Mouse (Mus musculus): ENCODE data around the gene Casp6.
A peak's percentile ranks its signal among the peaks of the same experiment; 100 is the strongest.

Casp6 gene

DNA sequence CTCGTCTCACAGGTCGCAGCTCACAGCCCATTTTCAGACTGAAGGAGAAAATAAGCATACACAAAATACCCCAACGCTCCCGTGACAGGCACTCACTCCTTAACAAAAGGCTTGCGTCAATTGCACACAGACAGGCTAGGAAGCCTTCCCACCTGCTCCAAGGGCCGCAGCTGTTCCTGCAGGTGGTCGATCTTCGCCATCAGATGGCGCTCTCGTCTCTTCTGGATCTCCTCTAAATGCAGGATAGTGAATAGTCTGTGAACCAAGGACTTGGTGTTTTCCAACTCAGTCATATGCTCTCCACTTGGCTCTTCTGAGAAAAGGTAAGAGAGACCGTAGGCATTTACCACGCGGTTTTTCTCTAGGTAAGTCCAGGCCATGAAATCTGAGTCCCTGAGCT, 17.2 kb downstream of the Casp6 start:
- peak; percentile 61 for DNase-seq (ENCODE audit: extremely low spot score, low spot score)

DNA sequence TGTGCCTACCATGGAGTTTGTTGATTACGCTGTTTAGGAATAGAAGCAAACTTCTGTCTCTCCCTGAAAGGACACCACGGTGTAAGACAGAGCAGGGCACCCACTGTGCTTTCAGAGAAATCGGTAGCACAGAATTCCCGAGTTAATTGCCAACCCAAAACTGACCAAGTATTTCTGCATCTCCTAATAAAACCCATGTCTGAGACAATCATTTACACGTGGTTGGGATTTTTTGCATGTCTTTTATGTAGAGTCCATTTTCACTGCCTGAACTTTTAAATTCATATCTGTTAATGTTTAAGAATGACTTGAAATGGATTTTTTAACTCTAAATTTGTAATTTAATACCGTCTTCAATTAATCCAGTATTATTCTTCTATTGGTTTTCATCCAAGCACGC, 22.4 kb downstream of the Casp6 start:
- DNase-seq (ENCODE audit: extremely low spot score, low spot score), result no peak

DNA sequence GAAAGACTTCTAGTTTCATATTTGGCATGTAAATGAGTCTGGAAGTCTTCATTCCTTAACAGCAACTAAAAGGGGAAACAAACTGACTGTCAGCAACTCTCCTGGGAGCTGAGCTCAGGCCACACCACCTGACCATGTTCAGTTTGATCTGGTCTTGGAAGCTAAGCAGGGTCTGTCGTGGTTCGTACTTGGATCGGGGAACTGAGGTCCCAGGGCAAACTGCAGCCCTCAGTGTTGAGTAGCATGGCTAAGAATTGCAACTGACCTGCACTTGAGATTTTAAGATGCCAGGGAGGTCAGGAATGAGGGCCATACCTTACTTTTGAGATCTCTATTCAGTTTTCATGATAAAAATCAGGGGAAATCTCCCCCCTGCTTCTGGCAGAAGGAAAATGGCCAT, 24.6 kb downstream of the Casp6 start:
- DNase-seq (ENCODE audit: extremely low spot score, low spot score), result no peak

DNA sequence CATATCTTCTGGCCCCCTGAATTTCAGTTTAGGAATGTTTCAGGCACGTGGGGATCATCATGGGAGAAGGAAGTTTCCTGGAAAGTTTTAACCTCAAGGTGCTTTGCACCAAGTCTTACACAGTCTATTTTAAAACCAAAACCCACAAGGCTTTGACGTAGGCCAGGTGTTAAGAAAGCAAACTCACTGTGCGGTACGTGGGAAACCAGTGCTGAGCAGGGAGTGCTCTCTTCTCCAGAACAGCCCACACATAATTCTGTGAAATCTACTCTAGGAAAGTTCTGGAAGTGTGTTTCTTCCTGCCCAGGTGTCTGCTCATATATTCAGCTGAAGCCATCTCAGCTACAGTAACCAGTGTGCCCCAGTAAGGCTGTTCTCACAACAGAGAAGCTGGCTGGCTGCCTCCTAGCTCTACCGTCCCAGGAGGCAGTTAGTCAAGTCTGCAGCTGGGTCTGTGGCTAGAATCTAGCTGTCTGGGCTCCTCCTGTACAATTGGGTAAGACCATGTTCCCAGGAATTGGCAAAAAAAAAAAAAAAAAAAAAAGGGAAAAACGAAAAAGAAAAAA, 29.1 kb downstream of the Casp6 start:
- no peak for DNase-seq (ENCODE audit: extremely low spot score, low spot score)

DNA sequence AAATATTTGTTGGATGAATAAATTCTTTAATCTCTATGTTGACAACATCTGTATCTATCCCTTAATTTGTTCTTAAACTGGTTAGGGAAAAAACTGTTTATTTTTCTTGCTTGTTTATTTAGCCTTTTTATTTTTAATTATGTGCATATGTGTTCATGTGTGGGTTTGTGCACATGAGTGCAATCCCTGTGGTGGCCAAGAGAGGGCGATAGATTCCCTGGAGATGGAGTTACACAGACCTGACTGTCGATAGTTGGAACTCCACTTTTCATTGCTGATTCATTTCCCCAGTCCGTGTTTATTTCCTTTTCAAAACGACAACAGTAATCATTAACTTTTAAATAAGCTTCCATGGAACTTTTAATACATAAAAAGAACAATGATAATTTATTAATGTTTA, 31.2 kb downstream of the Casp6 start:
- DNase-seq (ENCODE audit: extremely low spot score, low spot score), result no peak

DNA sequence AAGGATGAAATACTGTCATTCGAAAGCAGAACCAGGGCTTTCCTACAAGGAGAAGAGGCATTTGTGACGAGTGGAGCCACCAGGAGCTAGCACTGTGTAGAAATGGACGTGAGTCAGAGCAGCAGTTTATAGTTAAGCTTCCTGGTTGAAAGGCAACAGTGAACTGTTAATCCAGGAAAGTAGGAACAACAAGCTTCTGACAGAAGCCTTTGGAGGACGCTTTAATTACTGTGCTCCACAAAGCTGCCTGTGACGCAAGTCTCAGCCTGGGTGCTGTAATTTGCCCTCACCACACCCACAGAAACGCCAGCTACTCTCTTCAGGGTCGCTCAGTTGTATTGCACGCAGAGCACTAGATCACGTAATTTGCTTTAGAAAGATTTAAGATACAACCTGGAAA, 35.3 kb downstream of the Casp6 start:
- DNase-seq (ENCODE audit: extremely low spot score, low spot score), result no peak

DNA sequence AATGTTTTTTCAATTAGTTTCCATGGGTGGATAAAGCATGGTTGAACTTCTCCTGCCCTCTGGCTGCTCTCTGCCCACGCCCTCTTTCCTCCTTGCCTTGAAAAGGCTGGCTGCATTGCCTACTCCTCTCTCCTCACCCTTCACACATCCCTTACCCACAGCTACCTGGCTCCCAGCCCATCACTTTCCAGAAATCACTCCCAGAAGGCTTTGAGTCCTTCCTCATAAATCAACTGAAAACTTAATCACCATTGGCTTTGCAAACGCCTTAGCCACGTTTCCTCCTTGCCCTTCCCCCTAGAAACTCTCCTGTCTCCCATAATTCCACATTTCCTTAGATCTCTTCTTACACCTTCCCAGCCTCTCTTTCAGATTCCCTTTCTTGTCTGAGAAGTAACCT, 36.6 kb downstream of the Casp6 start:
- no peak for DNase-seq (ENCODE audit: extremely low spot score, low spot score)

DNA sequence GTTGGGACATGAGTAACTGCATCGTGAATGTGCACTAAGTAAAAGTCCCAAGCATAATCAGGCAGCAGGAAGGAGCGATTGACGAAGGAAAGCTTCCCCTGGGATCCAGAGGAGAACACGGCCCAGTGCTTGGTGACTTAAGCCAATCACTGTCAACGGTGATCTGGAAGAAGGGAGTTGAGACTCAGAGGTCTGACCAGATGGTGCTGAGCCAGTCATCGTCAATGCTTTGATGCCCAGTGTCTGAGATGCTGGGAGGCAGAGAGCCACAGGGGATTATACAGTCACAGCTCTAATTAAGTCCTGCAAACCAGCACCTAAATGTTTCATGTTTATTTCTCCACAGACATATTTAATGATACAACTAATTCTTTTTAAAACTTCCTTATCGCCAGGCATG, 37.8 kb downstream of the Casp6 start:
- DNase-seq (ENCODE audit: extremely low spot score, low spot score), result no peak

DNA sequence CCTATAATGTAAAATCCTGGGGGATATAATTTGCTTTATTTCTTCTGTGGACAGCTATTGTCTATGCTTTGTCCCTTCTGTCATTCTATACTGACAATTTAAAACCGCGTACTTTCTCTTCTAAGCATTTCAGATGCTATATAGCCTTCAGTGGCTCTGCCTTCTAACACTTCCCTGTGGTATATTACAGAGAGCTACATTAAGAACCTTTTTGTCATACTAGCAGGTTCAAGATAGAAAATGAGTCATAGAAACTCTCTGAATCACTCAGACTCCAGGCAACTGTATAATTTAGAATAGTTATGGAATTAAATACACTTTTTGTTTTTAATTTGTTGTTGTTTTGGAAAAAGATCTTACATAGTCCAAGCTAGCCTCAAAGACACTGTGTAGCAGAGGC, 39.6 kb downstream of the Casp6 start:
- no peak for DNase-seq (ENCODE audit: extremely low spot score, low spot score)

DNA sequence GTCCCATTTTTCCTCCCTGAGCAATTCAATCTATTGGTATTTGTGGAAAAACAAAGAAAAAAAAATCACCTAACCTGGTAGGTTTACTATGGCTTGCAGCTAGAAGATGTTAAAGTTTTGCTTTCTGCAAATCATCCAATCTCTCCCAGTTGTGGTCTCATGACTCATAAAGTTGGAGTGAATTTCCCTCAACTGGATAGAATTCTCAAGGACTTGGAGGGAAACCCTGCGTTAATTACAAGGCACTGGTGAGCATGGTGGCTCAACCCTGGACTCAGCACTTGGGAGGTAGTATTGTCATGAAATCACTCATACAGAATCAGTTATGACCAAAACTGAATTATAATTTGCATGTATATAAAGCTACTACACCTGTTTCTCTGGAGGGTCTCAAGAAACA, 40.1 kb downstream of the Casp6 start:
- DNase-seq (ENCODE audit: extremely low spot score, low spot score), result no peak

DNA sequence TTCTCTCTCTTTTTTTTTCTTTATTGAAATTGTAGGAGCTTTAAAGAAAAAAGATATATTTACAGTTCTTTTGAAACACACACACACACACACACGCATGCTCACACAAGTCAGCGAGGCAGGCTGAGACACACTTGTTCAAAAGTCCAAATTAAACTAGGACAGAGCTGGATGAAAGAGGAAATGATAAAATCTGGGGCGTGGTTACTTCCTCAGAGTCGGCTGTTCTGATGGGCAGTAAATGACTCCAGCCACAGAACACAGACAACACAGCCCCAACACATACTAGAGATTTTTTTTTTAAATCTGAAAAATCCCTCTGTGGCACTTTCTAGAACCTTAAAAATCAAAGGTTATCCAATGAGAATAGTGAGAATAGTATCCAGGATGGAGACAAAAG, 42.6 kb downstream of the Casp6 start:
- no peak for DNase-seq (ENCODE audit: extremely low spot score, low spot score)

DNA sequence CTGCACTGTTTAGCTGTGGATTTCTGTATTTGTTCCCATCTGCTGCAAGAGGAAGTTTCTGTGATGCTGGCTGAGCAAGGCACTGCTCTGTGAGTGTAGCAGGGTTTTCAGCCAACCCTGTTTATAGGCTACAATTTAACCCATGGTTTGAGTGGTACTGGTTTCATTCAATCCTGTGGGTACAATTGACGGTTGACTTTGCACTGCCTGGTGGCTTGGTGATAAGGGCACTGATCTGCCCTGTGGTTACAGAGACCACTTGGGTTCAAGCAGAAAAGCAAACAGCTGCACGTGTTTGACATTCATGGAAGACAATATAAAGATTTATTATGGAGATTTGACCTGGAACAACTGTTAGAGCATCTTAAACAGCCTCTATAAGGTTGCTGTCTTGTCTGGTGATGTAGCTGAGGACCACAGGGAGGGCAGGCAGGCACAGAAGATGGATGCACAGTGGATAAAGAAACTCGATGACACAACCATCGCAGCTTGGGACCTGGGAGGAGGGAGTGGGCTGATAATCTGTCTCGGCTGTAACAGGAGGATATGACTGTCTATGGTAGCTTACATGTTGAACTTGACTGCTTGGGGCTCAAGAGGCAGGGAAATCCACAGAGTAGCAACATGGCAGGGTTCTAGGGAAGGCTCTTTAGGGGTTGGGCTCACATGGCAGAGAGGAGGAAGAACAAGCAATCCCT, 45.1 kb downstream of the Casp6 start:
- DNase-seq (ENCODE audit: extremely low spot score, low spot score), result no peak

DNA sequence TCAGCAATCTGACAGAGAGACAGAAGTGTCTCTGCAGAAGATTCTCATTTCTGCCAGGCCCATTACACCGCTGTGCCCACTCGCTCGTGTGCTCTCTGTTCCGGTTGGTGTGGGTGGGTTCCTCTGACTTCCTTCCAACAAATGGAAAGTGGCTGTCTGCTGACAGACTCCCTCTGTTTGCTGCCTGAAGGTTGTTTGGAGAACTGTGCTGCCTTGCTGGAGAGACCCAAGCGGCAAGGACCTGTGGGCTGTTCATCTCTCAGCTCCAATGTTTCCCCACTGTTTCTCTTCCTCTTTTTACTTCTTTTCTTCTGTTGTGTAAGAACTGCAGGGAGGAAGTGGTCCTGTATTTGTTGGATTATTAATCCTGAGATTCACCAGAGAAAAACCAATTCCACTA, 47.1 kb downstream of the Casp6 start:
- DNase-seq (ENCODE audit: extremely low spot score, low spot score), result no peak

DNA sequence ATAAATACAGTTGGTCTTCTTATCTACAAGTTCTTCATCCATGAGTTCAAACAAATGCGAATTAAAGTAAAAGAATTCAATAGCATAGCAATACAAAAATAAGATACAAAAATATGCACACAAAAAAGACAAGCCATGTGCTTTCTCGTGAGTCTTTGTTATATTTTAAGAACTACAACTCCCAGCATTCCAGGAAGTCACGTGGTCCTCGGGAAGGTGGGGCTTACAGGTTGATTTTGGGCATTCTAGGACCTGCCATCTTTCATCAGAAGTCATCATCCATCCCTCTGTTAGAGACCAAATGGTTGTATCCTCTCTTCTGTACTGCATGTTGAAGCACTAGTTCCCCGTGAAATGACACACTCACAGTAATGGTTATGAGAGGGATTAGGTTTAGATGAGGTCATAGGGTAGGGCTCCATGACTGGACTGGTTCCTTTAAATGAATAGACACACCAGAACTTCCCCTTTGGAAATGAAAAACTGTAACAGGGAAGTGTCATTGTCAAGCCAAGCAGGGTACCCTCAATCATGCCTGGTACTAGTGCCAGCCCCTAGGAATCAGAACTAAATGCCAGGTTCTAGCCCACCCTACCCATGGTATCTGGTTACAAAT, 48.0 kb downstream of the Casp6 start:
- DNase-seq (ENCODE audit: extremely low spot score, low spot score), result no peak

DNA sequence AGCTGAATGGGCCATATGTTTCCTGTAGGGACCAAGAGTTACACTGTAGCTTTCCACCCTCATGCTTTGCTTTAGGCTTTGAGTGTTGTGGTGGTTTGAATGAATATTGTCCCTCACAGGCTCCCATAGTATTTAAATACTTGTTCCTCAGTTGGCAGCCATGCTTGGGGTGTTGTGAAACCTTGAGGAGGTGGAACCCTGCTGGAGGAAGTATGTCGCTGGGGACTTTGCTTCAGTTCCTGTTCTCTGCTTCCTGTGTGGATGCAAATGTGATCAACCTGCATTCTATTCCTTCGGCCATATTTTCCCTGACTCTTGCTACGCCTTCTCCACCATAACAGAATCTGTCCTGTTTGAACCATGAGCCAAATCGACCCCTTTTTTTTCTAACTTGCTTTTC, 52.1 kb downstream of the Casp6 start:
- DNase-seq (ENCODE audit: extremely low spot score, low spot score), result no peak

DNA sequence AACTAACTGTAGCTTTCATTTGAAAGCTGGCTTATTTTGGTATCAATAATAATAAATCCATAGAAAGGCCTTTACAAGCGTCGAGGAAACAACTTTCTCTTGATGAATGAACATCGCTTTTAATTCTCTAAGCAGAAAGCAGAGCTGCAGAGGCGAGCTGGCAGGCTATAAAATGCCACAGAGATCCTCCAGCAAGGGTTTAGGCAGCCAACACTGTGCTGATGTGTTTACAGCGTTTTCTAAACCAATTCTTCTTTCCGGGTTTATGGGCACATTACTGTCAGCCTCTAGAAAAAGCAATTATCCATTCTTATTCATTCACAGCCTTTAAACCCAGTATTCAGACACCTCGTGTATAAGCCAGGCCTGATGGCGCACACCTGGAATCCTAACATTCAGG, 61.3 kb downstream of the Casp6 start:
- no peak for DNase-seq (ENCODE audit: extremely low spot score, low spot score)

Data from neural tube, embryonic 10.5 days (tissue).